Mouse (Mus musculus) ES-Bruce4 (cell line): ENCODE data around the gene Anks3. TPM values are rescaled to one million over a fixed set of nuclear protein-coding genes. Genes with fewer than 3 reads are reported as not detected.

Experiments
- H3K27ac ChIP-seq: 2 replicates; pipeline ENCODE4 v1.5.1; 2012; ENCODE audit warnings: low read length, inconsistent platforms; ENCODE audit not compliant: insufficient read depth
- H3K27me3 ChIP-seq: 2 replicates; pipeline ENCODE4 v1.6.1; 2012; ENCODE audit warnings: mild to moderate bottlenecking, low read length, inconsistent platforms; ENCODE audit not compliant: control insufficient read depth, poor library complexity, insufficient read depth, severe bottlenecking
- H3K36me3 ChIP-seq: 2 replicates; pipeline ENCODE4 v1.6.1; 2012; ENCODE audit warnings: inconsistent platforms, mild to moderate bottlenecking, low read length, moderate library complexity; ENCODE audit not compliant: control insufficient read depth, poor library complexity, insufficient read depth, severe bottlenecking
- H3K4me1 ChIP-seq: one replicate; pipeline ENCODE4 v1.8.1; 2011; ENCODE audit warnings: low read length; ENCODE audit not compliant: control insufficient read depth, insufficient read depth
- H3K4me3 ChIP-seq: 2 replicates; pipeline ENCODE4 v1.5.1; 2011; ENCODE audit warnings: low read depth, mild to moderate bottlenecking, low read length
- H3K9ac ChIP-seq: 2 replicates; pipeline ENCODE4 v1.6.1; 2012; ENCODE audit warnings: low read depth, mild to moderate bottlenecking, inconsistent platforms; ENCODE audit not compliant: poor library complexity, severe bottlenecking
- H3K9me3 ChIP-seq: replicated peaks from 2 replicates; pipeline ENCODE4 v1.6.1; 2012; ENCODE audit warnings: mild to moderate bottlenecking, low read length, inconsistent platforms; ENCODE audit not compliant: control insufficient read depth, poor library complexity, insufficient read depth, severe bottlenecking
- CTCF ChIP-seq: IDR thresholded peaks from one replicate; pipeline ENCODE4 v1.8.1; 2011; ENCODE audit warnings: low read depth, low read length
- EP300 ChIP-seq: IDR thresholded peaks from 2 replicates; pipeline ENCODE4 v1.6.1; 2011; ENCODE audit warnings: low read depth, low read length; ENCODE audit not compliant: insufficient read depth
- POLR2A ChIP-seq: IDR thresholded peaks from one replicate; pipeline ENCODE4 v1.8.1; 2011; ENCODE audit warnings: low read length; ENCODE audit not compliant: insufficient read depth
- polyA plus RNA-seq: library from polyadenylated mRNA; stranded (reverse); fragments of >200 nt; gene quantifications from 2 replicates; pipeline ENCODE4 v1.2.4, GENCODE M21; 2011; ENCODE audit warnings: low read depth; ENCODE audit not compliant: missing spikeins, insufficient read depth, insufficient read length

The Anks3 gene
- polyA plus RNA-seq, 1 experiment = 28.4 TPM

DNA sequence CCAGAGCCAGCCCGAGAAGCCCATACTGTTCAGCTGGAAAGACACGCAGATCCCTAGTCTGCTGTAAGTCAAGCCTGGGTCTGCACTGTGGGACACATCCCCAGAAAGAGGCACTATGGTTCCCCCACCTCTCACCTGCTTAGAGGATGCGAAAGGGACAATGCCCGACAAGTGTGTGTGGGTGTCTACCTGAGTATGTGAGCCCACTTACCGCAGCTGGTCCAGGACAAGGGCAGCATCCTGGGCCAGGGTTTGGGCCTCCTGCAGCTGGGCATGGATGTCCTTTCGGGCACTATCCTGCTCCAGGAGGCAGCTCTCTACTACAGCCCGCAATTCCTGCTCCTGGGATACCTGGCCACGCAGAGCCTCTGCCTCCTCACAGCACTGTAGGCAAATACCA is 21.1 kb downstream of the Anks3 start:
- peaks cover 9% of the 10 kb centered on the region; the same call in 1 of the 2 replicates for H3K36me3 ChIP-seq
- no peak overlapping the region for H3K27ac ChIP-seq
- H3K9ac ChIP-seq = no peak overlapping the region
- no peaks in the 10 kb centered on the region for H3K4me1 ChIP-seq
- no peaks in the 10 kb centered on the region for H3K27me3 ChIP-seq
- no peaks in the 10 kb centered on the region for H3K9me3 ChIP-seq
- no peak overlapping the region for H3K4me3 ChIP-seq
- TF ChIP-seq EP300 (no peak), CTCF (no peak), POLR2A (no peak)

DNA sequence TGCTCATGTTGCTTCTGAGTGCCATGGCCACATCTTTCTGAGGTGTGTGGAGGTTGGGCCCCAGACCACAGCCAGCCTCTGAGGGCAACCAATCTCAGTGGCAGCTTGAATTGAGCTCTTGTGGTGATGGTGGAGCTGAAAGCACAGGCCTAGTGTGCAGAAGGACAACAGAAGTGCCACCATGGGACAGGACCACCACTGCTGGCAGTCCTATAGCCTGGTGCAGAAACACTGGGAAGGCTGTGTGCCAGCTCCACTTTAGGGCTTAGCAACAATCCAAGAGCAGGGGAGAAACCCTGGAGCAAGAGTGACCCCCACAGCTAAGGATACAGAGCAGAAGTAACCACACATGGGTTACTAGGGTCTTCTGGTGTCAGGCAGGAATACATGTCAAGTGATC is 23.0 kb downstream of the Anks3 start:
- Histone ChIP-seq H3K4me1 (no peaks in the 10 kb centered on the region), H3K27me3 (no peaks in the 10 kb centered on the region), H3K9me3 (no peaks in the 10 kb centered on the region), H3K27ac (no peak overlapping the region), H3K9ac (no peak overlapping the region), H3K36me3 (0 out of 2 replicates have a peak, but pooled peaks cover 5% of the 10 kb centered on the region), H3K4me3 (no peak overlapping the region)
- TF ChIP-seq EP300 = no peak
- TF ChIP-seq CTCF = no peak
- TF ChIP-seq POLR2A = no peak

- Histone ChIP-seq H3K4me3 (no peak overlapping the region), H3K36me3 (0 out of 2 replicates have a peak, but pooled peaks cover 2% of the 10 kb centered on the region), H3K9ac (no peak overlapping the region), H3K27ac (no peak overlapping the region), H3K27me3 (no peaks in the 10 kb centered on the region), H3K4me1 (no peaks in the 10 kb centered on the region), H3K9me3 (no peaks in the 10 kb centered on the region)
- TF ChIP-seq POLR2A (no peak), CTCF (no peak), EP300 (no peak)
These were observed 23.6 kb downstream of the Anks3 start for GRCm38 (mm10) chr16:4940311-4940850.

- Histone ChIP-seq H3K9ac (peak overlapping the region; percentile 77), H3K27ac (no peak overlapping the region), H3K36me3 (0 out of 2 replicates have a peak, but pooled peaks cover 2% of the 10 kb centered on the region), H3K27me3 (no peaks in the 10 kb centered on the region), H3K9me3 (no peaks in the 10 kb centered on the region), H3K4me3 (peak overlapping the region; percentile 88), H3K4me1 (no peaks in the 10 kb centered on the region)
- no peak for TF ChIP-seq EP300
- TF ChIP-seq CTCF = no peak
- no peak for TF ChIP-seq POLR2A
These were observed 24.6 kb downstream of the Anks3 start for GRCm38 (mm10) chr16:4939412-4939811.

DNA sequence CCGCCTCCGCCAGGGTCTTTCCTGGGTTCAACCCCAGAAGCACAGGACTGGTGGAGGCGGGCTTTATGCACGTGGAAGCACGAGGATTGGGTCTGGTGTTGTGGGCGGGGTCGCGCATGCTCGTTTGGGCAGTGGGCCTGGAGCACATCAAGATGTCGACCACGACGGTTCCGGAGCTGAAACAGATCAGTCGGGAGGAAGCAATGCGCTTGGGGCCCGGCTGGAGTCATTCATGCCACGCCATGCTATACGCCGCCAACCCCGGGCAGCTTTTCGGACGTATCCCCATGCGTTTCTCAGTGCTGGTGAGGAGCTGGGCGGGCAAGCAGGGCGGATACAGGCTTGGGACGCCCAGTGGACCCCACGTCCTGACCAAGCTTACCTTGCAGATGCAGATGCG is 25.0 kb downstream of the Anks3 start:
- Histone ChIP-seq H3K9ac (peak overlapping the region; percentile 77), H3K4me3 (peak overlapping the region; percentile 88), H3K4me1 (no peaks in the 10 kb centered on the region), H3K36me3 (0 out of 2 replicates have a peak, but pooled peaks cover 2% of the 10 kb centered on the region), H3K27me3 (no peaks in the 10 kb centered on the region), H3K9me3 (no peaks in the 10 kb centered on the region), H3K27ac (no peak overlapping the region)
- peak; percentile 74 for TF ChIP-seq POLR2A
- no peak for TF ChIP-seq EP300

DNA sequence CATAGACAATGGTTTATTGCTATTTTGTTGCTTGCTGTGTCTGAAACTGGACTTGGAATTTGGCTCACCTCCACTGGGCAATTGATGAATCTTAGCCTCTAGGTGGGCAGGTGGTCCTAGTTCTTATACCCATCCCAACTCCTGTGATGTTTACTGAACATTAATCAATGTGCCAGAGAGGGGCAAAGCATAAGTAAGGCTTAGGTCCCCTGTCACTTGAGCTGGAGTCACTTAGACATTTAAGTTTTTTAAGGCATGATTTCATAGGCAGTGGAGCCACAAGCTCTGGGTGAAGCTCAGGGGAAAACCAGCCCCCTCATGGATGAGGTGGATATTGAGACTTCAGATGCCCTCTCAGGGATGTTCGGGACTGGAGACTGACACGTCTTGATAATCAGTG is 25.5 kb downstream of the Anks3 start, which contains the start of gene Nudt16l1:
Nudt16l1 (plus strand) TSS at position 301 of the 400 bp plus-strand sequence.
- H3K27ac ChIP-seq = no peak within 1 kb of the TSS
- no peak for TF ChIP-seq POLR2A
- H3K36me3 ChIP-seq = 0 out of 2 replicates have a peak, but pooled peaks cover 2% of the 10 kb centered on the region
- H3K9me3 ChIP-seq = no peaks in the 10 kb centered on the region
- H3K4me3 ChIP-seq = peak within 1 kb of the TSS; percentile 88
- H3K4me1 ChIP-seq = no peaks in the 10 kb centered on the region
- no peaks in the 10 kb centered on the region for H3K27me3 ChIP-seq
- peak within 1 kb of the TSS; percentile 77 for H3K9ac ChIP-seq
